Mouse (Mus musculus) small intestine, adult 10 weeks (tissue): ENCODE data around the gene Slc3a1. TPM values are rescaled to one million over a fixed set of nuclear protein-coding genes. Genes with fewer than 3 reads are reported as not detected.

Experiments
- polyA plus RNA-seq: library from polyadenylated mRNA; stranded (reverse); fragments of 350-450 nt; fragmentation: Illumina TruSeq; extraction: RNeasy Lipid Tissue Mini Kit (QIAGEN cat#74804); gene quantifications from one replicate; pipeline ENCODE4 v1.2.3, GENCODE M21; 2014; ENCODE audit warnings: low replicate concordance

The Slc3a1 gene
- polyA plus RNA-seq: 202 TPM

DNA sequence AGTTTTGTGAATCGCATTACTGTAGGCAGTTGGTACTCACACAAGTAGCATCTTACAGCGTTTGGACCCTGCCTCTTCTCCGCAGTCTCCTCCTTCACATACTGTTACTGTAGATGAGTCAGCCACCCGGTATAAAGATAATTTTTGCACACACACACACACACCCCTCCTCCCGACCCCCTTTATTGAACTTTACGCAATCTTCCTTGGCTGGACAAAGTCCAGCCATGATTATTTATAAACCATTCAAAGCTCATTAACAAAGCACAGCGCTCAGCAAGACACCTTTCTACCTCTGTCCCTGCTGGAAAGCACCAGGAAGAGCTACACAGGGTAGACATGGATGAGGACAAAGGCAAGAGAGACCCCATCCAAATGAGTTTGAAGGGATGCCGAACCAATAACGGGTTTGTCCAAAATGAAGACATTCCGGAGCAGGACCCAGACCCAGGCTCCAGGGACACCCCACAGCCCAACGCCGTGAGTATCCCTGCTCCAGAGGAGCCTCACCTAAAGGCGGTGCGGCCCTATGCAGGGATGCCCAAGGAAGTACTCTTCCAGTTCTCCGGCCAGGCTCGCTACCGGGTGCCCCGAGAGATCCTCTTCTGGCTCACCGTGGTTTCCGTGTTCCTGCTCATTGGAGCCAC lies at the start of gene Slc3a1:
TSS of gene Slc3a1 (plus strand) at position 284 of the 647 bp plus-strand sequence.

DNA sequence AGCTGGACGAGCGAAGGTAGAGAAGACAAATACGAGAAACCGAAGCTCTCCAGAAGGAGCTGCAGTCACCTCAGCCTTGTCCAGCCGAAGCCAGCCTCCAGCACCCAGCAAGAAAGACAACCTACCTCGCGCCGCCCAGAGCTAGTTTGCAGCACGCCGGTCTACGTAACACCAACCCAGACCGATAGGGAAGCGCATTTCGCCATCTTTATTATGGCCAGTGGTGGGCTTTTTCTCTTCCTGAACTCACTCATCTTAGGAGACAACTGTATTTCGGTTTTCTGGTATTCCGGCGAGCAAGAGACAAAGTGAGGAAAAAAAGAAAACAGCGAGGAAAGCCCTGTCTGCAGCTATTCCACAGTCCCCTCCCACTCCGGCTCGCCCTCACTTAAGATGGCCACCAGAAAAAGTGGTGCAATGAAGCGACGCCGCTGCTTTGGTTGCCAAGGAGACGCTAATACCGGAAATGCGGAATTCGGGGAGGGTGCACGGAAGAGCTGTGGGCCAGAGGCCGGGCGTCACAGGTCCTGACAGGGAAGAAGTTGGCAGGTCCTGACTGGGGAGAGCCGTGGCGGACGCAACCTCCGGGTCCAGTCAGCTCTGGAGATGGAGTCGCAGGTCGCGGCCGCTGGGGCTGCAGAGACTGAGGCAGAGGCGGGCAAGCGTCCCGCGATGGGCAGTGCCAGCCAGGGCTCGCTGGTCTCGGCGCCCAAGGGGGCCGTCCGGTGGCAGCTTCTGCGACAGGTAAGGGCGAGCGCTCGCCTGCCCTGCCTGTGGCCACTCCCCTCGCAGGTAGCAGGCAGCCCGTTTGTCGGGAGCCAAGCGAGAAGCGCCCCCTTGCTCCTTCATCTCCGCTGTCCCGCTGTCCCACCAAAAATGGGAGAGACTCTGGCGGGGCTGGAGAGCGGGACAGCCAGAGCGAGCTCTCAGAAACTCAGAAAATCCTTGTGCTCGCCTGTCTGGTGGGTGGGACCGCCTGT lies 62.2 kb downstream of the Slc3a1 start, which contains the start of the genes Prepl and Camkmt:
TSS of gene Prepl (minus strand) at position 122 of the 980 bp plus-strand sequence.
TSS of gene Camkmt (plus strand) at position 433 of the 980 bp plus-strand sequence.

Other genes starting within 250 kb of the Slc3a1 start
- 26.6 TPM for gene Lrpprc, start 237.6 kb upstream of the Slc3a1 start, polyA plus RNA-seq
- gene Ppm1b, start 71.6 kb upstream of the Slc3a1 start, polyA plus RNA-seq: 140 TPM
- 31.7 TPM for gene Prepl, start 61.9 kb downstream of the Slc3a1 start, polyA plus RNA-seq
- 11.0 TPM for gene Camkmt, start 62.2 kb downstream of the Slc3a1 start, polyA plus RNA-seq